Mouse (Mus musculus): Measurements from ENCODE around the gene Btbd9.
A peak's percentile ranks its signal among the peaks of the same experiment; 100 is the strongest.

Gene Btbd9

GRCm38 (mm10) chr17:30244651-30245307 is 331.5 kb downstream of the Btbd9 start:
- DNase-seq (ENCODE audit: low spot score in 2 of 2): no peak

- no peak for DNase-seq (ENCODE audit: low spot score in 2 of 2)
Measured at GRCm38 (mm10) chr17:30243540-30243939, 332.7 kb downstream of the Btbd9 start.

- no peak for DNase-seq (ENCODE audit: low spot score in 2 of 2)
Measured at GRCm38 (mm10) chr17:30242647-30243046, 333.6 kb downstream of the Btbd9 start.

- no peak for DNase-seq (ENCODE audit: low spot score in 2 of 2)
Measured at GRCm38 (mm10) chr17:30241720-30242322, 334.5 kb downstream of the Btbd9 start.

GRCm38 (mm10) chr17:30241061-30241460 is 335.2 kb downstream of the Btbd9 start:
- DNase-seq (ENCODE audit: low spot score in 2 of 2): no peak

- DNase-seq (ENCODE audit: low spot score in 2 of 2): no peak
Measured at GRCm38 (mm10) chr17:30240659-30241058, 335.6 kb downstream of the Btbd9 start.

- no peak for DNase-seq (ENCODE audit: low spot score in 2 of 2)
Measured at GRCm38 (mm10) chr17:30239458-30239857, 336.8 kb downstream of the Btbd9 start.

GRCm38 (mm10) chr17:30237600-30237999 is 338.7 kb downstream of the Btbd9 start:
- DNase-seq (ENCODE audit: low spot score in 2 of 2): no peak

- no peak for DNase-seq (ENCODE audit: low spot score in 2 of 2)
Measured at GRCm38 (mm10) chr17:30236611-30237010, 339.7 kb downstream of the Btbd9 start.

- no peak for DNase-seq (ENCODE audit: low spot score in 2 of 2)
Measured at GRCm38 (mm10) chr17:30235380-30235779, 340.9 kb downstream of the Btbd9 start.

GRCm38 (mm10) chr17:30232698-30233097 is 343.6 kb downstream of the Btbd9 start:
- no peak for DNase-seq (ENCODE audit: low spot score in 2 of 2)

GRCm38 (mm10) chr17:30231483-30231882 is 344.8 kb downstream of the Btbd9 start:
- DNase-seq (ENCODE audit: low spot score in 2 of 2): no peak

GRCm38 (mm10) chr17:30230428-30230827 is 345.9 kb downstream of the Btbd9 start:
- DNase-seq (ENCODE audit: low spot score in 2 of 2): no peak

GRCm38 (mm10) chr17:30228439-30229215 is 347.7 kb downstream of the Btbd9 start:
- no peak for DNase-seq (ENCODE audit: low spot score in 2 of 2)

GRCm38 (mm10) chr17:30225030-30225740 is 351.1 kb downstream of the Btbd9 start:
- DNase-seq (ENCODE audit: low spot score in 2 of 2): no peak

- DNase-seq (ENCODE audit: low spot score in 2 of 2): no peak
Measured at GRCm38 (mm10) chr17:30222837-30223236, 353.5 kb downstream of the Btbd9 start.

GRCm38 (mm10) chr17:30222361-30222760 is 353.9 kb downstream of the Btbd9 start:
- DNase-seq (ENCODE audit: low spot score in 2 of 2): no peak

- no peak for DNase-seq (ENCODE audit: low spot score in 2 of 2)
Measured at GRCm38 (mm10) chr17:30221677-30222076, 354.6 kb downstream of the Btbd9 start.

- no peak for DNase-seq (ENCODE audit: low spot score in 2 of 2)
Measured at GRCm38 (mm10) chr17:30215741-30216140, 360.5 kb downstream of the Btbd9 start.

GRCm38 (mm10) chr17:30214393-30214792 is 361.9 kb downstream of the Btbd9 start:
- DNase-seq (ENCODE audit: low spot score in 2 of 2): peak; percentile 80 to 81

- DNase-seq (ENCODE audit: low spot score in 2 of 2): no peak
Measured at GRCm38 (mm10) chr17:30213371-30213770, 362.9 kb downstream of the Btbd9 start.

- no peak for DNase-seq (ENCODE audit: low spot score in 2 of 2)
Measured at GRCm38 (mm10) chr17:30212647-30213046, 363.6 kb downstream of the Btbd9 start.
